Mouse (Mus musculus) small intestine, adult 2 months (tissue): ENCODE measurements around the gene Lif.

Experiments used
- CTCF ChIP-seq: fragments of 200-500 bp; IDR thresholded peaks from 2 replicates; pipeline ENCODE4 v1.5.1; 2012; ENCODE audit warnings: low read depth, mild to moderate bottlenecking, control low read depth, inconsistent platforms, low read length, moderate library complexity, mixed read lengths; ENCODE audit not compliant: insufficient replicate concordance, insufficient read length; ENCODE audit errors: extremely low read depth
- POLR2A ChIP-seq: fragments of 200-500 bp; IDR thresholded peaks from 2 replicates; pipeline ENCODE4 v1.6.1; 2012; ENCODE audit warnings: low read depth, mild to moderate bottlenecking, control low read depth, inconsistent platforms, low read length, moderate library complexity

- TF ChIP-seq POLR2A (no peak), CTCF (no peak)
Observed at GRCm38 (mm10) chr11:4229841-4230240, 27.5 kb upstream of the Lif start.
